Mouse (Mus musculus) heart, postnatal 10 days (tissue): Measurements from ENCODE around the gene Cnn3. TPM values are rescaled to one million over a fixed set of nuclear protein-coding genes. Genes with fewer than 3 reads are reported as not detected.

Experiments used
- DNase-seq, 2 experiments: peaks; one replicate each; pipeline ENCODE4 v3.0.0; 2021
- intact Hi-C: fragments of 180-260 bp; cut with DNase I; formaldehyde crosslinking; loops from one replicate; pipeline ENCODE4 v1.15.1; 2025
- total RNA-seq, 2 experiments: library from RNA; stranded (reverse); gene quantifications; 2 replicates each; pipeline ENCODE4 v1.2.3; 2021

Cnn3 gene
- 100 to 1,000 TPM; 115 to 117 TPM for total RNA-seq

GRCm38 (mm10) chr3:121425861-121426620 lies at the start of gene Cnn3:
Cnn3 (plus strand) TSS chr3:121426497.
- intact Hi-C loops = loop anchor here (2.0 to 5.0 kb wide), 4 partner anchors 19 to 117 kb away; no protein-coding TSS in a partner anchor
- peak; percentile 93 to 95 for DNase-seq

GRCm38 (mm10) chr3:121378708-121379612 lies 47.3 kb upstream of the Cnn3 start:
- intact Hi-C loops = no loop called here
- DNase-seq = peak in 1 of 2 experiments; percentile 40

- intact Hi-C loops = no loop called here
- no peak for DNase-seq
Observed at GRCm38 (mm10) chr3:121379699-121380098, 46.6 kb upstream of the Cnn3 start.

GRCm38 (mm10) chr3:121387471-121388009 lies 38.8 kb upstream of the Cnn3 start:
- no peak for DNase-seq
- intact Hi-C loops = no loop called here

- no peak for DNase-seq
- intact Hi-C loops = no loop called here
Observed at GRCm38 (mm10) chr3:121389366-121389765, 36.9 kb upstream of the Cnn3 start.

- intact Hi-C loops = no loop called here
- DNase-seq = peak in 1 of 2 experiments; percentile 47
Observed at GRCm38 (mm10) chr3:121389860-121390530, 36.3 kb upstream of the Cnn3 start.

GRCm38 (mm10) chr3:121390724-121391123 lies 35.6 kb upstream of the Cnn3 start:
- intact Hi-C loops = loop anchor here (1.0 kb wide), 1 partner anchor 34 kb away; no protein-coding TSS in a partner anchor
- peak; percentile 36 to 48 for DNase-seq

- intact Hi-C loops = no loop called here
- DNase-seq = peak; percentile 68 to 77
Observed at GRCm38 (mm10) chr3:121395588-121396295, 30.6 kb upstream of the Cnn3 start.

- no peak for DNase-seq
- intact Hi-C loops = no loop called here
Observed at GRCm38 (mm10) chr3:121396561-121396960, 29.7 kb upstream of the Cnn3 start.

- no peak for DNase-seq
- intact Hi-C loops = no loop called here
Observed at GRCm38 (mm10) chr3:121397007-121397406, 29.3 kb upstream of the Cnn3 start.

- intact Hi-C loops = no loop called here
- DNase-seq = no peak
Observed at GRCm38 (mm10) chr3:121401384-121401783, 24.9 kb upstream of the Cnn3 start.

- intact Hi-C loops = no loop called here
Observed at GRCm38 (mm10) chr3:121402096-121402495, 24.2 kb upstream of the Cnn3 start.

GRCm38 (mm10) chr3:121403449-121403848 lies 22.8 kb upstream of the Cnn3 start:
- DNase-seq = no peak
- intact Hi-C loops = no loop called here

More at GRCm38 (mm10) chr3:121402096-121402495, 24.2 kb upstream of the Cnn3 start:
- no peak for DNase-seq

- DNase-seq = no peak
- intact Hi-C loops = no loop called here
Observed at GRCm38 (mm10) chr3:121405101-121405500, 21.2 kb upstream of the Cnn3 start.

GRCm38 (mm10) chr3:121407417-121407816 lies 18.9 kb upstream of the Cnn3 start:
- no peak for DNase-seq
- intact Hi-C loops = no loop called here

- intact Hi-C loops = no loop called here
- DNase-seq = no peak
Observed at GRCm38 (mm10) chr3:121408386-121408785, 17.9 kb upstream of the Cnn3 start.

GRCm38 (mm10) chr3:121411450-121411849 lies 14.8 kb upstream of the Cnn3 start:
- intact Hi-C loops = no loop called here
- DNase-seq = no peak

- no peak for DNase-seq
- intact Hi-C loops = no loop called here
Observed at GRCm38 (mm10) chr3:121416171-121417154, 9.8 kb upstream of the Cnn3 start.
